Mouse (Mus musculus) liver, adult 2 months (tissue): ENCODE results near the gene Os9. TPM values are rescaled to one million over a fixed set of nuclear protein-coding genes. Genes with fewer than 3 reads are reported as not detected.

Experiments used
- DNase-seq: peaks from one replicate; pipeline ENCODE4 v3.0.0-alpha.2; 2011; ENCODE audit warnings: low read depth, low spot score; ENCODE audit errors: extremely low read depth
- H3K27ac ChIP-seq: fragments of 200-500 bp; replicated peaks from 2 replicates; pipeline ENCODE4 v1.5.1; 2012; ENCODE audit warnings: low read depth, mild to moderate bottlenecking, control low read depth, inconsistent platforms, low read length; ENCODE audit not compliant: insufficient read depth
- H3K27me3 ChIP-seq: fragments of 200-500 bp; 2 replicates; pipeline ENCODE4 v1.6.1; 2012; ENCODE audit warnings: mild to moderate bottlenecking, moderate library complexity, low read length, inconsistent platforms; ENCODE audit not compliant: control insufficient read depth, insufficient read depth
- H3K36me3 ChIP-seq: fragments of 200-500 bp; 2 replicates; pipeline ENCODE4 v1.6.1; 2012; ENCODE audit warnings: low read length, inconsistent platforms; ENCODE audit not compliant: control insufficient read depth, insufficient read depth
- H3K4me1 ChIP-seq: fragments of 200-500 bp; 2 replicates; pipeline ENCODE4 v1.6.1; 2011; ENCODE audit warnings: low read length; ENCODE audit not compliant: control insufficient read depth, insufficient read depth
- H3K4me3 ChIP-seq: fragments of 200-500 bp; 2 replicates; pipeline ENCODE4 v1.5.1; 2011; ENCODE audit warnings: low read depth, mild to moderate bottlenecking, control low read depth, low read length, moderate library complexity; ENCODE audit not compliant: insufficient read depth
- H3K79me2 ChIP-seq: fragments of 200-500 bp; 2 replicates; pipeline ENCODE4 v1.6.1; 2012; ENCODE audit warnings: inconsistent platforms, mild to moderate bottlenecking, low read length, moderate library complexity; ENCODE audit not compliant: control insufficient read depth, insufficient read depth
- H3K9ac ChIP-seq: fragments of 200-500 bp; 2 replicates; pipeline ENCODE4 v1.6.1; 2012; ENCODE audit warnings: low read depth, mild to moderate bottlenecking, control low read depth, inconsistent platforms, low read length
- CTCF ChIP-seq: fragments of 200-500 bp; IDR thresholded peaks from 2 replicates; pipeline ENCODE4 v1.5.1; 2011; ENCODE audit warnings: low read depth, low read length, control low read depth
- POLR2A ChIP-seq: fragments of 200-500 bp; IDR thresholded peaks from 2 replicates; pipeline ENCODE4 v1.6.1; 2011; ENCODE audit warnings: low read length, control low read depth; ENCODE audit not compliant: insufficient read depth; ENCODE audit errors: extremely low read depth
- WGBS: fragments of 180-500 bp; shearing (Covaris S2); methylation state at CpG from one replicate; pipeline ENCODE4 v1.1.7; 2018; 5-methylcytosine and 5-hydroxymethylcytosine counted together
- polyA plus RNA-seq: library from polyadenylated mRNA; depleted of rRNA; stranded (reverse); fragments of >200 nt; gene quantifications from 2 replicates; pipeline ENCODE4 v1.2.3, GENCODE M21; 2012
- total RNA-seq: library from RNA; depleted of rRNA; stranded (reverse); fragments of >200 nt; gene quantifications from 2 replicates; pipeline ENCODE4 v1.2.3, GENCODE M21; 2014

Os9 gene
- total and polyA plus RNA-seq, 2 experiments: 130 TPM

- no peak overlapping the region for H3K27ac ChIP-seq
- peak; percentile 73 for DNase-seq
These were observed 6.9 kb upstream of the Os9 start for GRCm38 (mm10) chr10:127127711-127128279.

GRCm38 (mm10) chr10:127126579-127126978 is 5.6 kb upstream of the Os9 start:
- no peaks in the 10 kb centered on the region for H3K27me3 ChIP-seq
- no peak for DNase-seq
- no peaks in the 10 kb centered on the region for H3K79me2 ChIP-seq
- 62% methylated on average over 5 of the region's 5 CpGs for WGBS
- H3K27ac ChIP-seq: no peak overlapping the region
- H3K4me3 ChIP-seq: no peak overlapping the region
- peaks cover 4% of the 10 kb centered on the region; the same call in 1 of the 2 replicates for H3K4me1 ChIP-seq
- H3K9ac ChIP-seq: no peak overlapping the region
- no peaks in the 10 kb centered on the region for H3K36me3 ChIP-seq
- TF ChIP-seq CTCF (no peak), POLR2A (no peak)

More at GRCm38 (mm10) chr10:127127711-127128279, 6.9 kb upstream of the Os9 start:
- 63% methylated on average over 7 of the region's 7 CpGs for WGBS
- no peak for TF ChIP-seq POLR2A
- Histone ChIP-seq H3K4me1 (peaks cover 4% of the 10 kb centered on the region; the same call in 1 of the 2 replicates), H3K79me2 (no peaks in the 10 kb centered on the region), H3K27me3 (no peaks in the 10 kb centered on the region), H3K36me3 (no peaks in the 10 kb centered on the region), H3K9ac (no peak overlapping the region), H3K4me3 (no peak overlapping the region)

DNA sequence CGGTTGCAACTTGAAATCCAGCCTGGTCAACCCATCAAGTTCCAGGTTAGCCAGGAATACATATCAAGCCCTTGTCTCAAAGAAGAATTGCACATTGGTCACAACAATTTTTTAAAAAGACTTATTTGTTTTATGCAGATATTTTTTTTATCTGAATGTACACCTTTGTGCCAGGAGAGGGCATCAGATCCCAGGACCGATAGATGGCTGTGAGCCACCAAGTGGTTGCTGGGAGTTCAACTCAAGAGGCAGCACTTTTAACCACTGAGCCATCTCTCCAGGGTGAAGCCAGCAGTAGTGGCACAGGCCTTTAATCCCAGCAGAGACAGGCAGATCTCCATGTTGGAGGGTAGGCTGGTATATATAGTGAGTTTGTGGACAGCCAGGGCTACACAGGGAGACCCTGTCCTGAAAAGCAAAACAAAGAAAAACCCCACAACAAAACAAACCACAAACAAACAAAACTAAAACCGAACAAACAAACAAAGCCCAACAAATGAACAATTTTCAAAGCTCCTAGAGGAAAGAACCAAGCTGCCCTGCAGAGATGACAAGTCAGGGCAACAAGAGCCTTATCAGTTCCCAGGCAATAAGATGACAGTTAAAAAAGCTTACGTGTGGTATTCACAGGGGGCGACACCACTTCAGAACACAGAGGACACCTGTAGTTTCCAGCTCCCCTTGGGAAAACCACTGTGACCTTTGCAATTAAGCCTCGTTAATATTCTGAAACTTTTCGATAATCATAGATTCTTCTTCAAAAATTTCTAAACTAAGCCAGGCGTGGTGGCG is 4.5 kb upstream of the Os9 start:
- WGBS: 74% methylated on average over 9 of the region's 9 CpGs
- Histone ChIP-seq H3K27me3 (no peaks in the 10 kb centered on the region), H3K4me1 (peaks cover 4% of the 10 kb centered on the region; the same call in 1 of the 2 replicates), H3K27ac (no peak overlapping the region), H3K36me3 (no peaks in the 10 kb centered on the region), H3K4me3 (no peak overlapping the region), H3K9ac (no peak overlapping the region), H3K79me2 (0 out of 2 replicates have a peak, but pooled peaks cover 3% of the 10 kb centered on the region)
- TF ChIP-seq CTCF: peak; percentile 58
- no peak for TF ChIP-seq POLR2A
- DNase-seq: peak; percentile 69

DNA sequence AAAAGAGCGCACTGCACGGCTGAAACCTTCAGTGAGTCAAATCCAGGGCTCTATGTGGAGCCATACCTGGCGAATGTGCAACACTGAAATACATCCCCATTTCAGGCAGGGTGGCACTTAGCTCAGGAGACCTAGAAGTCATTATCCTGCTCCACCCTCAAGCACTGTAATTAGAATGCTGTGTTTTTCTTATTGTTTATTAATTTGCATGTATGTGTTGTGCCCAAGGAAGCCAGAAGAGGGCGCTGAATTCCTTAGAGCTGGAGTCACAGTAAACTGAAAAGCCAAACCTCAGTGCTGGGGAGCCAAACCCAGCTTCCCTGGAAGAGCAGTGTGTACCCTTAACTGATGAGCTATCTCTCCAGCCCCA is 2.5 kb upstream of the Os9 start:
- peak; percentile 64 for DNase-seq
- no peak for TF ChIP-seq POLR2A
- TF ChIP-seq CTCF: peak; percentile 32
- 0 out of 2 replicates have a peak, but pooled peaks cover 3% of the 10 kb centered on the region for H3K79me2 ChIP-seq
- 0 out of 2 replicates have a peak overlapping the region, but pooled peaks have one; percentile 33 for H3K9ac ChIP-seq
- peaks cover 8% of the 10 kb centered on the region; the same call in 1 of the 2 replicates for H3K4me1 ChIP-seq
- WGBS: 27% methylated on average over 4 of the region's 4 CpGs
- H3K36me3 ChIP-seq: peaks cover 3% of the 10 kb centered on the region; the same call in 1 of the 2 replicates
- peak overlapping the region; percentile 44; the same call in 1 of the 2 replicates for H3K4me3 ChIP-seq
- no peaks in the 10 kb centered on the region for H3K27me3 ChIP-seq
- H3K27ac ChIP-seq: no peak overlapping the region

GRCm38 (mm10) chr10:127122784-127123435 is 2.0 kb upstream of the Os9 start:
- 26% methylated on average over 13 of the region's 13 CpGs for WGBS
- TF ChIP-seq POLR2A (no peak), CTCF (no peak)
- Histone ChIP-seq H3K4me3 (no peak overlapping the region), H3K27ac (no peak overlapping the region), H3K79me2 (0 out of 2 replicates have a peak, but pooled peaks cover 3% of the 10 kb centered on the region), H3K36me3 (peaks cover 4% of the 10 kb centered on the region; the same call in 1 of the 2 replicates), H3K4me1 (peaks cover 8% of the 10 kb centered on the region; the same call in 1 of the 2 replicates), H3K27me3 (no peaks in the 10 kb centered on the region), H3K9ac (no peak overlapping the region)
- no peak for DNase-seq
